ENCODE assay signal across 10 mouse cellular contexts in the genomic region with DNA sequence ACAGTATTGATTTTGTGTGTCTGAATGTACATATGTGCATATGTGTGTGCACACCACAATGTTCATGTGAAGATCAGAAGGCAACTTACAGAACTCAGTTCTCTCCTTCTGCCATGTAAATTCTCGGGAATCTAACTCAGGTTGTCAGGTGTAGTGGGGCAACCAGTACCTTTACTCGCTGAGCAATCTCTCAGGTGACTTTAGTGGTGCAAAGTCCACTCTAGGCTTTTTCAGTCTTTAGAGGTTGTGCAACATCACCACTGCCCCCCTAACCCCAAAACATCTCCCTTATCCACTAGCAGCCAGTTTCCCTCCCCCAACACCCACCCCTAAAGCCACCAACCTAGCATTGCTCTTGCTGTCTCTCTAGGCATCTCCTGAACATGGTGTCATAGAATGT.
"Had no signal": no experiment of that assay in that cellular context is flagged by ENCODE, and none has a peak within 500 bp of the region (broad histone marks: within the 10 kb centered on the region; RNA-seq: fewer than 3 reads in every experiment).

No protein-coding gene starts in this region.

- H3K4me3 ChIP-seq: left cerebral cortex, adult 2 months; limb, embryonic 15.5 days; lung, embryonic 15.5 days; midbrain, embryonic 13.5 days had no signal

- H3K36me3 ChIP-seq: limb, embryonic 15.5 days; lung, embryonic 15.5 days; midbrain, embryonic 13.5 days had no signal

- H3K27me3 ChIP-seq: limb, embryonic 15.5 days; lung, embryonic 15.5 days; midbrain, embryonic 13.5 days had no signal

- H3K27ac ChIP-seq: left cerebral cortex, adult 2 months; limb, embryonic 15.5 days; lung, embryonic 15.5 days; midbrain, embryonic 13.5 days had no signal

- H3K9me3 ChIP-seq: limb, embryonic 15.5 days; lung, embryonic 15.5 days; midbrain, embryonic 13.5 days had no signal

- H3K9ac ChIP-seq: limb, embryonic 15.5 days; lung, embryonic 15.5 days; midbrain, embryonic 13.5 days had no signal

- DNase-seq: retina, postnatal 1 day; right cerebral cortex, postnatal 4 days; spleen, adult 18-20 months; thymus, postnatal 36 days had no signal

- ATAC-seq: hindbrain, embryonic 16.5 days; inflammation-experienced regulatory T-cells, adult 6 months; midbrain, embryonic 13.5 days had no signal

- H3K4me2 ChIP-seq: limb, embryonic 15.5 days; lung, embryonic 15.5 days; midbrain, embryonic 13.5 days had no signal
